Mouse (Mus musculus) kidney, postnatal 10 days (tissue): ENCODE measurements around the gene Ccnb1ip1.

Experiments
- DNase-seq: peaks from one replicate; pipeline ENCODE4 v3.0.0; 2021; ENCODE audit warnings: mixed read lengths

The Ccnb1ip1 gene

GRCm38 (mm10) chr14:50782166-50782565 is 25.4 kb downstream of the Ccnb1ip1 start:
- DNase-seq, result no peak

GRCm38 (mm10) chr14:50771342-50771741 is 36.2 kb downstream of the Ccnb1ip1 start:
- no peak for DNase-seq

- DNase-seq, result no peak
Observed at GRCm38 (mm10) chr14:50765736-50766135, 41.8 kb downstream of the Ccnb1ip1 start.

GRCm38 (mm10) chr14:50758416-50759085 is 49.0 kb downstream of the Ccnb1ip1 start:
- no peak for DNase-seq

- no peak for DNase-seq
Observed at GRCm38 (mm10) chr14:50744994-50745393, 62.5 kb downstream of the Ccnb1ip1 start, which contains the start of gene Olfr749. Olfr749 (minus strand) TSS chr14:50745094.

GRCm38 (mm10) chr14:50741584-50741983 is 65.9 kb downstream of the Ccnb1ip1 start:
- no peak for DNase-seq

GRCm38 (mm10) chr14:50740334-50740733 is 67.2 kb downstream of the Ccnb1ip1 start:
- DNase-seq, result no peak
